Mouse (Mus musculus) CD4-positive helper T cell, adult 2 months (primary cell): ENCODE measurements around the gene Ccdc18.
"Not testable (repeated sequence)": the region's sequence is repeated elsewhere in the genome, so short reads cannot be mapped to it uniquely, and the experiment has no call there.

Source experiments
- DNase-seq: peaks from one replicate; pipeline ENCODE4 v3.0.0-alpha.2; 2012; ENCODE audit warnings: low read depth, missing footprints, low spot score

Gene Ccdc18

DNA sequence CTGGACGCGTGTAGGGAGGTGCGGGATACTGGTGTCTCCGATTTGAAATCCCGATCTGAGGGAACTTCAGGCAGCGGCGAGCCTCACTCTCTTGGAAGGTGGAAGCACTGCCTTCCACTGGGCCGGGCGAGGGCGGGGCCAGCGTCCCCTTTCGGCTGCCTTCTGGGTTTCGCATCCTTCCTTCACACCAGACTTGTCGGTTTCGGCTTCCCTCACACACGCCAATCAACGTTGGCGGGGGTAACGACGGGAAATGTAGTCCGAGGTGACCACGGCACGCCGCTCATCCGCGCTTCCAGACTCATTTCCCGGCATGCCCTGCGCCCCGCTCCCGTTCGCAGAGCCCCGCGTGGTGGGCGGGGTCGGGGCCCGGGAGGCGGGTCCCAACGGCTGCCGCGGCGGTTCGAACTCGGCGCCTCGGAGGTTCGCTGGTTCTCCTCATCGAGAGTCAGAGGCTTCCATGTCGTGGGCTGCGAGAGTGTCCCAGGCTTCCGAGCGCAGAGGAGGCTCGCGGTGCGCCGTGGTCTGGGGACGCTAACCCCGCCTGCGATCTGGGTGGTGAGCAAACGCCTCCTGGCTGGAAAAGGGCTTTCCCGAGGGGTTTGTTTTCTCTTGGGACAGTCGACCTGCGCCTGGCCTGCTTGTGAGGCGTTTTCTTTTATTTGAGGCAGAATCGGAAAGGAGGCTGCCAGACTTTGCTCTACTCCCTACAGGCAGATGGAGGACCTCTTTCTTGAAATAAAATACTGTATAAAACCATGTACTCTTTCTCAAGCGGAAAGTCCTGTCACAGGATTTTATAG, at the start of gene Ccdc18, which contains the start of gene Tmed5:
TSS of gene Ccdc18 (plus strand) at position 435 of the 803 bp plus-strand sequence.
TSS of gene Tmed5 (minus strand) at position 180 of the 803 bp plus-strand sequence.
- DNase-seq, result peak; percentile 99

GRCm38 (mm10) chr5:108085440-108085839, 47.2 kb upstream of the Ccdc18 start:
- no peak for DNase-seq

- DNase-seq, result not testable (repeated sequence)
Observed at GRCm38 (mm10) chr5:108092731-108093130, 39.9 kb upstream of the Ccdc18 start.

DNA sequence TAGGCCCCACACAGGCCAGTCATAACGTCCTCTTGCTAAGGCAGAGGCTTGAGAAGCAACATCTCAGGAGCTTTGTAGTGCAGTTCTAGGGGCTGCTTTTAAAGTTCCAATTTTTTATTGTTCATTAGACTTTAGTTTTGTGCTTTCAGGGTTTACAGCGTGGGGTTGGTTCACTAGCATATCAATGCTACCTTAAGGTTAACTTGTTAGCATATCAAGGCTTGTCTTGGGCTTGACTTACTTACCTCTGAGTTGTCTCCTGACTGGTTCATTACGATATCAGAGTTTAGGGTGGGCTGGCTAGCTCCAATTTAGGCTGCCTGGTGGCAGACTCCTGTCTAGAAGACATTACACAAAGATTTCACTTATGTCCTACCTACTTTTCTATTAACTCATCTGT, 35.0 kb upstream of the Ccdc18 start:
- no peak for DNase-seq

GRCm38 (mm10) chr5:108100196-108100595, 32.5 kb upstream of the Ccdc18 start:
- DNase-seq, result no peak

DNA sequence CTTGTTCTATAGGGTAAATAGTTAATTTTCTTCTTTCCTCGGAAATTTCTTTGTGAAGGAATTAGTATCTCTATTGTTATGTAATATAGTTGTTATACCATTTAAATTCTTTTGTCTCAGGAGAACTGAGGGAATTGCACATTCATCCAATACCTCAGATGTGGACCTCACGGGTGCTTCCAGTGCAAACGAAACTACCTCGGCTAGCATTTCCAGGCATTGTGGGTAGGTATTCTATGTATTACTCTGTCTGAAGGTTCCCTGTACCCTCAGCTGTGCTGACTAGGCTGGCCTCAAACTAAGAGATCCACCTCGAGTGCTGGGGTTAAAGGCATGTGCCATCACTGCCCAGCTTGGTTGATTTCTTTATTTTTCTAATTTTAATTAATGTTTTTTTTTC, 28.4 kb upstream of the Ccdc18 start:
- no peak for DNase-seq

- DNase-seq, result no peak
Observed at GRCm38 (mm10) chr5:108109346-108109745, 23.3 kb upstream of the Ccdc18 start.

DNA sequence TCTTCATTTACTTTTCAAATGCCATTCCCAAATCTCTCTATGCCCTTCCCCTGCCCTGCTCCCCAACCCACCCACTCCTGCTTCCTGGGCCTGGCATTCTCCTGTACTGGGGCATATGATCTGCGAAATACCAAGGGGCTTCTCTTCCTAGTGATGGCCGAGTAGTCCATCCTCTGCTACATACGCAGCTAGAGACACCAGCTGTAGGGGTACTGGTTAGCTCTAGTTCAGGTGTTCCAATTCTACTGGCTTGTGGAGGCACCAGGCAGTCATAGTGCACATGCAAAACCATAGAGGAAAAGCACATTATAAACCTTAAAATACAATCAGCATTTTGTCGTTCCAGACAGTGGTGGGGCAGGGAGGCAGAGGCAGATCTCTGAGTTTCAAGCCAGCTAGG, 15.0 kb upstream of the Ccdc18 start:
- DNase-seq, result no peak

GRCm38 (mm10) chr5:108120221-108120900, 12.3 kb upstream of the Ccdc18 start:
- DNase-seq, result peak; percentile 11

DNA sequence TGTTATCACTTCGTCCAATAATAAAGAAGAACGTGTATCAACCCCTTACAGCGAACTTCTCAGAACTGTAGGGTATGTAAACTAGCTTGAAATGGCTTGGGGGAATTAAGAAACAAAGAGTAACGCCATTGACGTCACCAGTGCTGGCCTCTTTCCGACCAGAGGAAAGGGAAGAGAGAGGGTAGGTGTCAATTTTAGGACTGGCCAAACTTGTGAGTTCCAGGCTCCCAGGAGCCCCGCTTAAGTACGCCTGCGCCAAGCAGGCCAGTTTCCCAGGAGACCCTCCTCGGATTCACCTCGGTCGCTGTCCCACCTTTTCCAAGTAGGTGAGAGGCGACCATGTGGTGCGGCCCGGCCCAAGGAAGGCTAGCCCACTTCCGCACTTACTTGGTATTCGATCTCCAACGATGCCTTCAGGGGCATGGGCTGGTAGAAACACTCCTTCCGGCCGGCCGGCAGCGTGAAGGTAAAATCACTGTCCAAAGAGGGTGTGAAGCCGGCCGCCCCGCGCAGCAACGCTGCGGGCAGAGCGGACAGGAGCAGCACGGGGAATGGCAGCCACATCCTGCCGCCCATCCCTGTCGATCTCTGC, 730 bp upstream of the Ccdc18 start:
- peak; percentile 69 for DNase-seq

GRCm38 (mm10) chr5:108152592-108152991, 19.9 kb downstream of the Ccdc18 start:
- DNase-seq, result no peak

DNA sequence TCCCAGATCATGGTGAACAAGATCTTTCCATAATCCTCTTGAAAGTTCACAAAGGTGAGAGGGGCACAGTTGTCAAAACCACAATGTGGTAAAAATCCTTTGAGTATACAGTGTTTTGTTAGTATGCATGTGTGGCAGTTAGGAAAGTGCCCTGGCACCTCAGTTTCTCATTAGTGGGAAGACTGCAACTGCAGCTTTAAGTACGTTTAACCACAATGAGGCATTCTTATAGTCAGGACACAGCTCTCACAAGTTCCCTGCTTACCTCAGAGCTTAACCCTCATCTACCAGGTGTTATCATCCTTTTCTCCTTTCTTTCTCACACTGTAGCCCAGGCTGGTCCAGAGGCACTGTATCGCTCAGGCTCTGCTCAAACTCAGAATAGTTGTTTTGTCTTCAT, 28.1 kb downstream of the Ccdc18 start:
- DNase-seq, result no peak

DNA sequence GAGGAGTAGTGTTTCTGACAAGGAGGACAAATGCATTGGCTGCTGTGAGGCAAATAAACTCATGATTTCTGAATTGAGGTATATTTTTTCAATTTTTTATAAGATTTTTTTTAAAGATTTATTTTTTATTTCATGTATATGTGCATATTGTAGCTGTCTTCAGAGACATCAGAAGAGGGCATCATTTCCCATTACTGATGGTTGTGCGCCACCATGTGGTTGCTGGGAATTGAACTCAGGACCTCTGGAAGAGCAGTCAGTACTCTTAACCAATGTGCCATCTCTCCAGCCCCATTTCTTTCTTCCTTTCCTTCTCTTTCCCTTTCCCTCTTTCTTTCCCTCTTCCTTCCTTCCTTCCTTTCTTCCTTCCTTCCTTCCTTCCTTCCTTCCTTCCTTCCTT, 31.0 kb downstream of the Ccdc18 start:
- peak; percentile 34 for DNase-seq

GRCm38 (mm10) chr5:108184050-108184449, 51.4 kb downstream of the Ccdc18 start:
- DNase-seq, result no peak

GRCm38 (mm10) chr5:108188967-108189366, 56.3 kb downstream of the Ccdc18 start:
- DNase-seq, result no peak

DNA sequence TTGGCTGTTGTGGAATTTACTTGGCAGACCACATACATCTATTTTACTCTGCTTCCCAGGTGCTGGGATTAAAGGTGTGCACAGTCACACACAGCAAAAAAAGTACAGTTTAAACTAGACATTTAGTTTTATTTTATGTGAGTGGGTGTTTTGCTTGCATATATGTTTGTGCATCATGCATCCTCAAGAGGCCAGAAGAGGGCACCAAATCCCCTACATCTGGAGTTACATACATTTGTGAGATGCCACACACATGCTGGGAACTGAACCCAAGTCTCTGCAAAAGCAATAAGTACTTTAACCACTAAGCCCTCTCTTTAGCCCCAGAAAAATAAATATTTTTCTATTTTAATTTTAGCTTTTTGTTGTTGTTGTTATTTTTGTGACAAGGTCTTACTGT, 73.3 kb downstream of the Ccdc18 start:
- peak; percentile 55 for DNase-seq

DNA sequence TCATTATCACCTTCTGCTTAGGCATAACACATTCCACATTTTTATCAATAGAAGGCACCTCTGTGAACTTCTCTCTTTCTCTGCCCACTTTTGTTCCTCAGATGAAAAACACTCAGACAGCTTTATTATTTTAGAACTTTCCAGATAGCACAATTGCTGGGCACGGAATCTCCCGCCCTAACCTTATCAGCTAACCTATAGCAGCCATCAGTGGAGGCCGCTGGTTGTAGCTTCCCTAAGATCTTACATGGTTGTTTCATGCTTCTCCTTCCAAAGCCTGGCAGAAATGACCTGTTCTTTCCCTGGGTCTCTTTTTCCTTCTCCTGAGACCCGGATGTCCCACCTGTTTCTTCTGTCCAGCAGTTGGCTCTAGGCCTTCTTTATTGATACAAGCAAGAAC, 78.8 kb downstream of the Ccdc18 start:
- DNase-seq, result no peak

DNA sequence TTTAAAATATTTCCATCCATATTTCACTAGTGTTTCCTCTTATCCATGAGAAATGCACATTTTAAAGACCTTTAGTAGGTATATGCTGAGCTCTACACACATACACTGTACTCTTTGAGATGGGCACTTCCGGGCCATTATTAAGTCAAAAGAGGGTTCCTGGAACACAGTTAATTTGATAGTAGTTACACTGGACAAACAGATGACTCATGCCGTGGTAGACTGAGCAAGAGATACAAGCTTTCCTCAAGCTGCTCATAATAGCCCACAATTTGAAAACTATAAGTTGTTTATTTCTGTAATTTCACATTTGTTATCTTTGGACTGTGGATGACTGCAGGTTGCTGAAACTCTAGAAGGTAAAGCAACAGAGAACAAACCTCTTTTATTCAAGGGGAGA, 82.3 kb downstream of the Ccdc18 start:
- DNase-seq, result no peak

GRCm38 (mm10) chr5:108224077-108224476, 91.4 kb downstream of the Ccdc18 start:
- DNase-seq, result no peak

GRCm38 (mm10) chr5:108226159-108226558, 93.5 kb downstream of the Ccdc18 start:
- DNase-seq, result no peak

DNA sequence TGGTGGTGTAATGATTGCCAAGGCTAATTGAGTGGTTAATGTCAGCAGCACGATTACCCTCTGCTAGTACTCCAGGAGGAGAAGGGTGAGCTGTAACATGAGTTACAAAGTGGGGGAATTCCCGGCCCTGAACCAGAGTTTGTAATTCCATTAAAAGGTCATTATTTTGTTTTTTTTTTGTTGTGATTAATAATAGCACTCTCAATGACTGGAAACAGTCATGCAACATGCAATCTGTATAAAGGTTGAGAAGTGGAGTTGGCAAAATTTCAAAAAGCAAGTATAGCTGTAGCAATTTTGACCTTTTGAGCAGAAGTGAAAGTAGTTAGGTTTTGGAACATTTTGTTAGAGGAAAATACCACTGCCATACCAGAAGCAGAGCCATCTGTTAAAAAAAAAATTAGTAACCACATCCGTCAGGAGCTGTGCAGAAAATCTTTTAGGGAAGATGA, 113.7 kb downstream of the Ccdc18 start:
- DNase-seq, result peak; percentile 33

DNA sequence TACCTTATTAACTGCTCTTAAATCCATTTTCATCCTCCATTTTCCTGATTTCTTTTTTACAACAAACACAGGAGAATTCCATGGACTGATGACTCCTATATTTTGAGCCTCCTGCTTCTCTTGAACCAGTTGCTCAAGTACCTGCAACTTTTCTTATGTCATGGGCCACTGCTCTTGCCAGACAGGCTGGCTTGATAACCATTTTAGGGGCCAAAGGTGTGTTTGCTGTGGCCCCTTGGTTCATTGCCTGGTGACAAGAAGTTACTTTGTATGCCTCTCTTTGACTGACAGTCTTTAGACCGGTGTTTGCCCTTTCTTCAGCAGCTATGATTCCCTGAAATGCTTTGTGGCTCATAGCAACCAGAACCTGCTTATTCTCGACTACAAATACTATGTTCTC, 117.4 kb downstream of the Ccdc18 start:
- no peak for DNase-seq
